Mouse (Mus musculus) urinary bladder, postnatal 4 days (tissue): ENCODE measurements at regions not wholly inside any gene's neighbourhood (a gene's known extent, or its start where the extent isn't known, plus 50 kb on each side); places are given as distances from the start of the nearest gene placed in this dataset.

Source experiments
- DNase-seq, 2 experiments: peaks; one replicate each; pipeline ENCODE4 v3.0.0; 2021 to 2022; ENCODE audit warnings: low spot score in 2 of 2

DNA sequence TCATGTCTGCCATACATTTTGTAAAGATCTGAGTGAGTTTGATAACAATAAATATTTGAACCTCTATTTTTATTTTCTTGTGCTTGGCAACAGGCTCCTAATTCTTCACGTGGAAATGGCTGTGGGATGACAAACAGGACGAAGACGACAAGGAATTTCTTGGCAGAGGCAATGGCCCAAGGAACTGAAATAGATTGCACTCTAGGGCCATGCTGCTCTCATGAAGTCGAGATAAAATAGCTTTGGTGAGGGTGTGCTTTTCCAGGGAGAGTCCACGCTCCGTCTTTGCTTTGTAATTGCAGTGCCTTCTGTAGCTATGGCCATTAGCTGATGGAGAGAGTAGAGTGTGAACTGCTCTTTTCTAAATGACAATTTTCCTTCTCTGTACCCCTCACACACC is 50.9 kb upstream of the 1810046K07Rik start:
- no peak for DNase-seq

DNA sequence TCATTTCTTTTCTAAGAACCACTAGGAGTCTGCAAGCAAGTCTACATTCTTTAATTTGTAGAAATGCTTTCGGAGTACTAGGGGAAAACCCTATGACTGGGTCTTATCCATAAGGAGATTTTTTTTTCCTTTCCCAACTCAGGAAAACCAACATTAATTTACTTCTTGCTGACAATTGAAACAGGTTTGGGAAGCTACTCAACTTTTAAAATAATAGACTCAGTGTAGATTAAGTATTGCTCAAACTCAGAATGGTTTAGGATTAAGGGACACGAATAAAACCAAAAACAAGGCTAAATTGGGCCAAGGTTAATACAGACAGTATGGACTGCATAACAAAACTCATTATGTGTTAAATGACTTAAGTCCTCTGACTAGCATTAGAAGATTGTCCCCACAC is 65.2 kb upstream of the 1810046K07Rik start:
- no peak for DNase-seq

DNA sequence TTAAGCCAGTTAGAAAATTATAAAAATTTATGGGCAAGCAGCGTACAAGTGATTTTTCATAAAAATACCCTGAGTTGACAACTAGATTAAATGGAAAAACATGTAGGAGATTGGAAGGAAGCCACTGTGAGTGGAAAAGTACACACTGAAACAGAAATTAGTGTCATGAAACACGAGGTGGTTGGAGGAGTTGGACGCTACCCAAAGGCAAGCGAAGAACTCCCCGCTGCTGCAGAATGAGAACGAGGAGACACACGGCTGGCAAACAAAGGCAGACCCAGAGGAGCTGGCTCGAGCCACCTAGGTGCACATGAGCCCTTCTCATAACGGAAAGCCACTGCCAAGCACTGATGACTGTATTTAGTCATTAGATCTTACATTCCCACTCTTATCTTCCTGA is 65.7 kb upstream of the 1810046K07Rik start:
- peak in 1 of 2 experiments; percentile 59 for DNase-seq

DNA sequence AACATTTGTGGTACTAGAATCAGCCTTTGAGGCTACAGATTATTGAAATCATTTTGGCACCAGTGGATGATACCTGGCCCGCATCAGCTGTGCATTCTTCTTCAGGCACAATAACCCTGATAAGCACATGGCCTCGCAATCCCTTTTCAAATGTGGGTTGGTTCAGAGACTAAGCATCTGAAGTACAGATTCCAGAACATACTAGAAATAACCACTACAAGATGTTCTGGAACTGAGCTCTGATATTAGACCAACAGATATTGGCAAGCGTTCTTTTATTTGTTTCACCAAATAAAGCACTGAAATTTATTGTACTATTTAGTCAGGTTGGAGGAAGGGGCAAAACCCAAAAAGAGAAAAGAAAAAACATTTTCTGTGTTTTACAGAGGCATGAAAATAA is 68.1 kb upstream of the 1810046K07Rik start:
- no peak for DNase-seq

DNA sequence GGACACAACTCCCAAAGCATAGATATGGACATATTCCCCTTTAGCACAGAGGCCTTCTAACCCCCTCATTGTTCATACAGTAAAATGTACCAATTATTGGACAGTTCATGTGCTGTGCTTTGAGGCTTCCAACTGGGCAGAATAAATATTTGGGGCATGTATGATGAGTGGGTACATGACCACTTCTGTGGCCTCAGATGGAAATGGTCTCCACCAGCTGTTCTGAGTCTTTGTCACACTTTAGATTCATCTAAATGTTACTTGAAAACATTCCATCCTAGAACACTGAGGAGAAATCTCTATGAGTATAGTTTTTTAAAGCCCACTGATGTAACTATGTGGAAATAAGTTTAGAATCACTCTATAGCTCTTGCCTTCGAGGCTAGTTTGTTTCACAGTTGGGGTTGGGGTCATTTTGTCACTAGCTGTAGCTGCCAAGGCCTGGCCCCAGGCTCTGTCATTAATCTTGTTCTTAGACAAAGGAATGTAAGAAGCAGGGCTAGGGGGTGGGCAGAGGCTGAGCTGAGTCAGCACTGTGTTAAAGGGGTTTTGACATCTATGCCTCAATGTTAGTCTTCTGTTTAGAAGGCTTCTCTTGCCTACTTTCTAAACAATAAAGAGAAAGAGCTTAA is 69.0 kb upstream of the 1810046K07Rik start:
- no peak for DNase-seq

DNA sequence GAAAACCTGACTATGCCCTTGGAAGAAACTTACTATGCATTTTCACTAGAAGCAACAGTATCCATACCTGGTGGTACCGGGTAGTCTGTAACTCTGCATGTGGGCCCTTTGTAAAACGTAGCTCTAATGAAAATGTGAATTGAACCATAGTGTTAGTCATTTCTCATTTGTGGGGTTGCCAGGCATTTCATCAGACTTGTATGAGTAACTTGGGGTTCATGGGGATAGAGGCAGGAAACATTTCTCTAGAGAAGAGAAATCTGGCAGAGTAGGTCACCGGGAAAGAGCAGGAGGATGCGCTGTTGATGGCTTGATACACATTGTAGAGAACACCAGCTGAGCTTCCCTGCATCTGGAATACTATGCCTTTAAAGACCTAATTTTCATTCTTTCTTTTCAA is 70.2 kb upstream of the 1810046K07Rik start:
- no peak for DNase-seq

DNA sequence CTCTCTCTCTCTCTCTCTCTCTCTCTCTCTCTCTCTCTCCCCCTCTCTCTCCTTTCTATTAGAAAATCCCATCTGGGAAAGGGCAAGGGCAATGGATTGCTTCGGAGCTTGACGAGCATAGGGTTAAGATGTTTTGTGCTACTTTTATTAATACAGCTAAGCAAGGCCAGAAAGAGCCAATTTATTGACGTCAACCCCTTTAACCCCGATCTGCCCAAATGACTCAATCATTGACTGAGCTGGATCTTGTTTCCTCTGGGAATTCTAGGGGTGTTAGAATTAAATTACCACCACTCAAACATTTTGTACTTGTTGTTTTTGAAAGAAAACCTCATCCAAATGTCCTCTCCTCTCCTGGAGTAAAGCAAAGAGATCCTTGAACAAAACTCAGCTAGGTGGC is 70.6 kb upstream of the 1810046K07Rik start:
- no peak for DNase-seq

DNA sequence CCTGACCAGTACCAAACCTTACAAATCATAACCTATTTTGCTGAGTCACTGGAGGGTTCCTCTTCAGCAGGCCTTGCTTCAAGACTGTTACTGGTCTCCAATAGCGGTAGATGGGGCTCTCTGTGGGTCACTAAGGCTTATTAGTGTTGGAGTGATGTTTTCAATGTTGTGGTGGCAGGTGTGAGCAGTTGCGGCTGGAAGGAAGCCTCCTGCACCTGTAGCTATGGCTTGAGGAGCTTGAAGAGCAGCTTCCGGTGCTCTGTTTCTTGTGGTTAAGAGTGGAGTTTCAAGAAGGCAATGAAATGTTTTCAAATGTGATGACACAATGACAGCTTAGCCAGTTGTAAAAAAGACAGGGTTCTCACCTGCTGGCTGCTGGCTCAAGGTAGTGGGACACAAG is 73.1 kb upstream of the 1810046K07Rik start:
- DNase-seq = no peak

DNA sequence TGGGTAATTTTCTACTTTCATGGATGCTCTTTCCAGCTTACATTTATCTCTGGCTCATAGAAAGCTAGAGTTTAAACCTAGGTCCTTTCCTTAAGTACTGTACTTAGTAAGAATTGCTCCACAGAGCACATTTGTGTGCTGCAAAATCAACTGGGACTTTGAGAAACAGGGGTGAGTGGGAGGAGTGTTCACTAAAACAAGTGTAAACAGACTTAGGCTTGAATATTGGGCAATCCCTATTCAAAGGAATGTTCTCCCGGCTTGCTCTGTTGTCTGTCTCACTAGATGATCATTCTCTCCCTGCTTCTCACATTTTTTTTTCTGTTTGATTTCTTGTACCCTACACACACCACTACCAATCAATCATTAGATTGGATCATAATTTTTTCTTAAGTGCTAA is 79.3 kb upstream of the 1810046K07Rik start:
- DNase-seq = no peak

DNA sequence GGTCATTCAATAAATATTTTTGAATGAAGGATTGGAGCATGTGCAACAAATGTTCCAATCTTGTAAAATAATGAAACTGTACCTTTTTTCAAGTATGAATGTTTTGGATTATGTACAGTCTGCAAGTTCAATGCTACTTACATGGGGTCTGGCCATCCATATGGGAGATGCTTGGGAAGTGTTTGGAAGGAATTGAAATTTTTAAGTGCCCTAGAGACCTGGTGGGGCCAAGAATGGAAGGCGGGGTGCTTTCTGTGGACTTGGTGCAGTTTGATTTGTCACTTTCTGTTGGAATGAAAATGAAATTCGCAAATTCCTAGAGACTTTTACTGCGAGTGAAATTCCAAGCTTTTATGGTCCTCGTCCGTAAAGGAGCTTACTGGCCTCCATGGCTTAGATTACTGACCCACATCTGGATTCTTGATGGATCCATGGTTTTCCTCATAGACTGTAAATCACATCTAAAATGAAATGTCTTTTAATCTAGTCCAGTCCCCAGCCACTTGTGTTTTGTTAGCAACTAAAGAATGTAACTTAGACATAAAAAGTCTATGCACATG is 90.3 kb upstream of the 1810046K07Rik start:
- no peak for DNase-seq

DNA sequence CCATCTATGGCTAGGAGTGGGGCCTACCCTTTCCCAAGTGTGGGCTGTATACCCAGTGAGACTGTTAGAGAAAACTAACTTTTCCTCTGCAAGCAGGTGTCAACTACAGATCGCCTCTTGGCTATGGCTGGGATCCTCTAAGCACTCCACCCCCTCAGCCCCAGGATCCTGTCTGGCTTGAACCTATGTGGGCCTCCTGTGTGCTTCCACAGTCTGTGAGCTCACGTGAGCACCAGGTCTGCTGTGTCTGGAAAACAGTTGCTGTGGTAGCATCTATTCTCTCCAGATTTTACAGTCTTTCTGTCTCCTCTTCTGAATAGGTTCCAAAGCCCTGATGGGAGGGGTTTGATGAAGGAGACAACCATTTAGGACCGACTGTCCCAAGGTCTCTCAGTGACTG is 93.8 kb upstream of the 1810046K07Rik start:
- no peak for DNase-seq

DNA sequence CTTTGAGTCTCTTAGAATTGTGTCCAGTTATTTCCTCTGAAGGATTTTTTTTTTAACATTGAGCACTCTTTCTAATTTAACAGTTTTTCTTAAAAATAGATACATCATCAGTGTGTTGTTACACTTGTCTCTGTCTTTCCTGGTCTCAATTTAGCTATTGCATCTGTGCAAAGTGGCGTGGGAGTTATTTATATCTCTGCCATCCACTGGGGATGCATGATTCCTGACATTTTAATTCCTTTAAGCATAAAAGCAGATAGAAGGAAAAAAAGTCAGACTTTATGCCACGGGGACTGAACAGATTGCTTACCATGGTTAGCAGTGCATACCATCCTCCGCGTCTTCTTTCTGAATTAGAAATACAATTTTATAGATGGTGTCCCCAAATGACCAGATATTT is 94.6 kb upstream of the 1810046K07Rik start:
- no peak for DNase-seq

DNA sequence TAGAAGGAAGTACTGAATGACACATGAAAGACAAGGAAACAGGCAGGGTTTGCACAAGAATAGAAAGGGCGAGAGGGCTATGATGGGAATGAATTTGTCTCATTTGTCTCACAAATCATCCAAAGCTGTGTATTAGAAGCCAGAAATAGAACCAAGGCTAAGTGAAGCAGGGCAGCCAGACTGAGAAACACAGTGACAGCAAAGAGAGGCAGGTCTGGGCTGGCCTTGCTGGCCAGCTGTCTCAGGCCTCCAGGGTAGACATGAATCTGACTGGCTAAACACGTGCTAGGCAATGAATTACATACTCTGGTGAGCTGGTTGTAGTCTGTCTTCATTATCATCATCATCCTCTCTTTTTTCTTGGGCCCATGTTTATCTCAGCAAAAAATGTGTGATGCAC is 101.7 kb upstream of the 1810046K07Rik start:
- DNase-seq = no peak

DNA sequence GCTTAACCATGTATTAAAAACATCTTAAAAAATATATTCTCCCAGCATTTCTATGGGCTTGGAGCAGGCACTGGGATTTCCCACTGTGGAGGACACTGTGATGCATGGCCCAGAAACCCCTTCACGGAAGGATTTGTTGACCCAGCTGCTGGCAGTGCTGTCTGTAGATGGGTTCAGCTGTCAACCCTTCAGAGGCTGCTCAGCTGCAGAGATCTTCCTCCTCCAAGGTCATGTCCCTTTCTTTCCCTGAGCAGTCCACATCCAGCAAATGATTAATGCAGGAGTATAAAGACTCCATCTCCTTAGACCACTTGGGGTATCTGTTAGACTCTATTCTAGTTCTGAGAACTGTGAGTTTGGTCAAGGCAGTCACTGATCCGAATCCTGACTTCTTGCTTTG is 108.4 kb upstream of the 1810046K07Rik start:
- DNase-seq = no peak

DNA sequence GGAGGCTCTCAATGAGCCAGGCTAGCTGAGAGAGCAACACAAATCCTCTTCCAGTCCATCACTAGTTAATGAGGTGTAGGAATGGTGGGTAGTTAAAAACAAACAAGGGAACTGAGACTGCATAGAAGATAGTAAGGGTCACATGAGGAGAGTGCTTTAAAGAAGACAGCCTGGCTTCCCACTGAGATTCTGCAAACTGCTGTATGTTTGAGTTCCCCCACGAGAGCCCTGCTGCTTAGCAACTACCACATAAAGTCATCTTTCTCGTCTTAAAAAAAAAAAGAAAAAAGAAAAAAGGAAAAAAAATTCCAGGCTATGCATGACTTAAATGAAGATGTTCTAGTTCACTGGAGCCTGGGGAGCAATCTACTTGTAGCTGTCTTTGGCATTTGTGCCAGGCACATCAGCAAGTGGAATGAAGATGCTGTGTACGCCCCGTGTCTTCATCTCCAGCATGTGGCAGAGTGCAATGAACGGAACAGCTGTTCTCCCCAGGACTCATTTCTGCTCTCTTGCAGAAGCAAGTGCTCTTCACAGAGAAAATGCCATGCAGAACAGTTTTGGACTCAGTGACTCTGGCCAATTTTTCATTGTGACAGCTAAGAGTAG is 113.2 kb upstream of the 1810046K07Rik start:
- no peak for DNase-seq

DNA sequence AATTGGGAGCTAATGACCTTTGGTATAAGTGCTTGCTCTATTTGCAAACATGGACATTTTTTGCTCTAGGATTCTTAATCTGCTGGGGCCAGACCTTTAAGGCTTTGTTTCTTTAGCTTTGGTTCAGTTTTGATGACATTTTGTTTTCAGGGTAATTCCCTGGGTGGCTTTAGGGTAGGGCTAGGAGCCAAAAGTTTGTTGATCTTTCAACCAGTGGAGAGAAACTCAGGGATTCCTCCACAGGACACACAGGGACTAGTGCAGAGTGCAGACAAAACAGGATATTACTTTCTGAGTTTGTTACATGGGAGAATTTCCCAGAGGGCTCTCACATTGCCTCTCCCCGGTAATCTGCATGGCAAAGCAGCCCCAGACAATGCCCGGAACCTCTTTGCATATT is 127.0 kb upstream of the 1810046K07Rik start:
- no peak for DNase-seq

DNA sequence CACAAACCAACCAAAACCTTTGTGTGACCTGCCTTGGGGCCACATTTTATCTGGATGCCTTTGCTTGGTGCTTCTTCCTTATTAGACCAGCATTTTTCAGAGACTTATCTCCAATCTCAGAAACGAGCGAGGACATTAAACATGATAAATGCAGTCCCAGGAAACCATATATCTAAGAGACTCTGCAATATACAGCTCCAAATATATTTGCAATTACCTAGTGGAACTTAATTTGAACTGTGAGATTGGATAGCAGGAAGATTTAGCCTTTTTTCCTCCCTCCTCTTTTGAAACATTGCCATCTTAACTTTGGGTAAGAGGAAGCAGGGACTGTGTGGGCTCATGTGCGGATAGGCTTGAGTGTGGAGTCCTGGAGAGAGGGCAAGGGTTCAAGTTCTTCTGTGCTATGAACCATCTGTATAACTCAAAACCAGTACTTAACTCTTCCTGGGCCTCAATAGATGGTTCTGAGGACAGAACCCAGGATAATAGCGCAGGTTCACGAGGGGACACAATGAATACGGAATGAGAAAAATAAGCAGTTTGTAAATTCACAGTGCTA is 133.8 kb upstream of the 1810046K07Rik start:
- DNase-seq = no peak

DNA sequence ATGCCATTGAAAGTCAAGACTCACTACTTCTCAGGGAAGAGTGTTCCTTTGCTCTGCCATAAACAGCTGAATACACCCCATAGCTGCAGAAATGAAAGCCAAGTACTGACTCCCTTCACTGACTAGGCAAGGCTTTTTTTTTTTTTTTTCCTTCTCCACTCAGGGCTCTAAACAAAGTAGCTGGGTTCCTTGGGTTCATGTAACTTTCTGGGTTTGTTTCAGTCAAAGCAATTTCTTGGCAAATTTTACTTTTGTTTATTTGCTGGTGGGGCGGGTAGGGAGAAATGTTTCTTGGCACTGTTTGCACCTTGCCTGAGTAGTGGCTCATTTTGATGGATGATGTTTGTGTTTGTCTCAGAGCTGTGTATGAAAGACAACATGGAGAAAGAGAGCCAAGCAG is 141.3 kb upstream of the 1810046K07Rik start:
- DNase-seq = no peak

DNA sequence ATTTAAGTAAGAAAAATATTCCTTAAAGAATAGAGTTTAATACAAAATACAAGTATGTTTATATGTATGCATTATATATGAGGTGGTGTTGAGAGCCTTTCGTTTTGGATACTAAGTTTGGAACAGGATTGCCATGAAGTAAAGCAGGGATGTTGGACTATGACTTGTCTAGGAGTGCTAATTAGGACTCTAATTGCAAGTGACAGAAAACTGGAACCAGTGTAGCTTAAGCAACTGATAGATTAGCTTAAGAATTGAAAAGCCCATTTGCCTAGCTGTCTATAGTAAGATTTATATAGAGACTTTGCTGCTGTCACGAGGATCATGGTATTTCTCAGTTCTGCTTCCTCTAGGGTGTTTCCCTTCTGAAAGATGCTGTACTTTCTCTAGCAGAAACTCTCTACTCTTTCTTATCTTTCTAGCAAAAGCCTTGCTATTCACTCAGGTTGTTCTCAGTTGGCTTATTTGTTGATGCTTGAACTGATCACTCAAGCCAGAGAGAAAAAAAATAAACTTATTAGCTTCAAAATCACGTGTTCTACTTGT is 147.9 kb upstream of the 1810046K07Rik start:
- DNase-seq = no peak

DNA sequence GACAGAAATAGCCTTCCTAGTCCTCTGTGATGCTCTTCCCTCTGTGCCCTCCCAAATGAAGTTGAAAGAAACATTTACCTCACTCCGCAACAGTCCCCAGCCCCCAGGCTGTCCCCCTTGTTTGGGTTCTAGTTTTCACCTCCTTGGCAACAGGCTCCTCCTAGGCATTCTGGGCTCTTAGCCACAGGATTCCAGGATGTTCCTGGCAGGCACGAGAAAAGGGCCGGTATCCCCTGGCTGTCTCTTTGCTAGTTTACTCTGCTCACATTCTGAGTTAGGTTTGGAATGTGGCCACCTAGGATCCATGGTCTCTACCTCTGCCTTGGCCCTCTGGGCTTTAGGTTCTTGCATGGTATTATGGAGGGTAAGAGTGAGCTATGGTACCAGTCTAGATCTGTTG is 159.1 kb upstream of the 1810046K07Rik start:
- DNase-seq = no peak

DNA sequence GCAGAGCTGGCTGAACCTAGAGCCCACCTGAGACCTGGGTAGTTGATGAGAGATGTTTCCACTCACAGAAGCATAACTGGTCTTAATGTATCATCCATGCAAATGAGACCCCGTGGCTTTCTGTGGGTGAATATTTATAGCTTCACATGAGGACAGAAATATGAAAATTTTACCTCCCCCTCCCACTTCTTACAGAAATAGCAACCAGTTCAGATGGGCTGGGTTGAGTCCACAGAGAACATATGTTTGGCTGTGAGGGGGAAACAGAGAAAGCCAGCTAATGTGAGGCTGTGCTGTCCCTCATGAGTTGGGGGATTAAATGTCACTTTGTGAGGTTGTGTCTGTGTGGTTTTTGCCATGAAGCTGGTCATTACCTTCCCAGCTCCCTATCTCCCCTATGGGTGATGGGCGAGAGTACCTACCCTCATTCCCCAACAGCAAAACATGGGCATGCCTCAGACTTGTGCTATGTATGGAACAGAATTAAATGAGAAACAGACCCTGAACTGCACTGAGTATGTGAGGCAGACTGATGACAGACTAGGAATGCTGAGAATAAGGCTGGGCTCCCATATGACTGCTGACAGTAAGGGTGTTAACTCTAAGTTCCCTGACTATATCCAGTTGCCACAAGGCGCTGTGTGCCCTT is 178.7 kb upstream of the 1810046K07Rik start:
- no peak for DNase-seq

DNA sequence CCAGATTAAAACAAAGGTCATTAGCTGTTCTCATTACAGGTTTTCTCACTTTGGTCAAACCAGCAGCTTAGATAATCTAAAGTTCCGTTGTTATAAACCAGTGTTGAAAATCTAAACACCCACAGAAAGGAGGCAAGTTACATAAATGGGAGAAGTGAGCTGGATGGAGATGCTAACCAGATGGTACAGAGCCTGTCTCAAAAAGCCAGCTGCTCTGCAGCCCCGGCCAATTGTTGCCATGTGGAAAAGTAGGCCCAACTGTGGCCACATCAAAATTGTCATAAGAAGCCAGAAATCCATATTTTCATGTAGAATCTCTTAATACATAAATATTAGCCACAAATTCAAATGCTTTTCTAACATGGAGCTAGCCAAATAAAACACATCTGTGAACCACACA is 188.9 kb upstream of the 1810046K07Rik start:
- no peak for DNase-seq

DNA sequence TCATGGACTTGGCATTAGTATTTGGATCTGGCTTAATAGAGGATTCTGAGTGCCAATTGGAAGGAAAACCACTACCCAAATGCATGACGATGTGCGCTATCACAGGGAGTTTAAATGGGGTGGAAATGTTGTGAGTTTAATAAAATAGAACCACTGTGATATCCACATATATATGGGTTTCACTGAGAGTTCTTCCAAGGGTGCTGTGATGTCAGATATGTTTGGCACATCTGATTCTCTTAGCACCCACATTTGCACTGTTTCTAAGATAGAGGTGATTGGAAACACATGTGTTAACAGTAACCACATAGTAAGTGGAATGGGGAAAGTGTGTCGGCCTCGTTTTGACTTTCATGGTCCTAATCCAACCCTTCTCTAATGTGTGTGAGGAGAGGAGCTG is 189.7 kb upstream of the 1810046K07Rik start:
- DNase-seq = no peak
